Mouse (Mus musculus) spleen, postnatal 4 days (tissue): ENCODE measurements around the gene Tas2r130.
"Not testable (repeated sequence)": the region's sequence is repeated elsewhere in the genome, so short reads cannot be mapped to it uniquely, and the experiment has no call there.

ENCODE experiments used
- DNase-seq, 2 experiments: peaks; one replicate each; pipeline ENCODE4 v3.0.0; 2022; ENCODE audit warnings: low spot score in 2 of 2

Gene Tas2r130

GRCm38 (mm10) chr6:131630812-131631211 lies at the start of gene Tas2r130:
Gene Tas2r130 (minus strand): TSS chr6:131630912.
- DNase-seq = no peak

GRCm38 (mm10) chr6:131678786-131679185 lies 48.1 kb upstream of the Tas2r130 start, which contains the start of gene Tas2r106:
Gene Tas2r106 (minus strand): TSS chr6:131678886.
- DNase-seq = no peak

GRCm38 (mm10) chr6:131660049-131660448 lies 29.3 kb upstream of the Tas2r130 start, which contains the start of gene Tas2r107:
Gene Tas2r107 (minus strand): TSS chr6:131660149.
- DNase-seq = no peak

- not testable (repeated sequence) for DNase-seq
These were observed 20.8 kb downstream of the Tas2r130 start for GRCm38 (mm10) chr6:131609956-131610355.

- DNase-seq = no peak
These were observed 25.9 kb downstream of the Tas2r130 start for GRCm38 (mm10) chr6:131604821-131605220.
